Mouse (Mus musculus) heart, adult 2 months (tissue): Measurements from ENCODE around the gene Rft1.

Experiments
- CTCF ChIP-seq: fragments of 200-600 bp; IDR thresholded peaks from 2 replicates; pipeline ENCODE4 v1.8.1; 2022; ENCODE audit warnings: antibody characterized with exemption, mild to moderate bottlenecking, moderate library complexity
- EP300 ChIP-seq: fragments of 200-500 bp; IDR thresholded peaks from 2 replicates; pipeline ENCODE4 v1.6.1; 2011; ENCODE audit warnings: low read depth, low read length, control low read depth; ENCODE audit not compliant: insufficient read depth
- POLR2A ChIP-seq: fragments of 200-500 bp; IDR thresholded peaks from 2 replicates; pipeline ENCODE4 v1.6.1; 2011; ENCODE audit warnings: mild to moderate bottlenecking, low read depth, low read length, control low read depth; ENCODE audit not compliant: insufficient read depth

DNA sequence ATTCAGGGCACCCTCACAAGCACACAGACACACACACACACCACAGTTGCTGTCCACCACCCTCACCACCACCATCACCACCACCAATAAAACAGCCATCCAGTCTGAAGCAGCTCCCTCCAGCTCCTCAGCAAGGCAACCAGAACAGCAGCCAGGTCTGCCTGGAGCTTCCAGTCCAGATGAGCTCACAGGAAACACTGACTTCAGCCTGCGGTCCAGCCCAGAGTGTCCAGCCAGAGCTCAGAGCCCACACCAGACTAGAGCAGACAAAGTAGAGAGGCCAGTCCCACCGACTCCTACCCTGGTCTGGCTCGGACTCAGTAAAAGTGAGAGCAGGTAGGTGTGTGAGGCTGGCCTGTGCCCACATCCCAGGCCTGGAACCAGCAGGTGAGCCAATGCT is 43.2 kb upstream of the Rft1 start:
- TF ChIP-seq POLR2A (no peak), CTCF (no peak), EP300 (no peak)
